Mouse (Mus musculus): ENCODE data around the gene Pigb. TPM values are rescaled to one million over a fixed set of nuclear protein-coding genes. Genes with fewer than 3 reads are reported as not detected.

Gene Pigb
- polyA plus RNA-seq, 1 experiment, result 5.1 TPM

DNA sequence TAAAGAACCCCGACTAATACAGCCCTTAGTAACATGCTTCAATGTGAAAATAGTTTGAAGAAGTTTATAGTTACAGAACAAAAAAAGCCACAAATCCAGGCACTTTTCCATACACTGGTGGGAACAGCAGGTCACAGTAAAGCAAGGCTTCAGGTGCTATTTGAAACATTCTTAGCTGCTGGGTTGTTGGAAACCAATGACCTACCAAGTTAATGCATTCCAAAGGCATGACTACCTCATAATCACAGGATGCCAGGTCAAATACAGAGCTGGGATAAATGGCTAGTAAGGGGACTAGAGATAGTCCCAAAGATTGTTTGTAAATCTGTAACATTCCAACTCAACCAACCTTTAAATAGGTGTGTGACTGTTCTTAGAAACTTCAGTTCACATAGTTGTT is 64.9 kb downstream of the Pigb start:
- Histone ChIP-seq H3K36me3 (ENCODE audit: control insufficient read depth, insufficient read depth, low read length) (no peaks in the 10 kb centered on the region; the same call in 1 of the 2 replicates), H3K4me3 (ENCODE audit: control insufficient read depth, low read depth, low read length) (no peak overlapping the region), H3K27me3 (ENCODE audit: control insufficient read depth, insufficient read depth, low read length) (no peaks in the 10 kb centered on the region), H3K27ac (ENCODE audit: control insufficient read depth, insufficient read depth, low read depth, low read length) (no peak overlapping the region), H3K4me1 (ENCODE audit: control insufficient read depth, insufficient read depth, low read length) (no peaks in the 10 kb centered on the region)
- TF ChIP-seq POLR2A (IDR thresholded peaks at IDR 0.05; ENCODE audit: control insufficient read depth, low read depth, low read length), result no peak
- no peak for TF ChIP-seq CTCF (IDR thresholded peaks at IDR 0.05; ENCODE audit: control insufficient read depth, insufficient read depth, insufficient replicate concordance, low read depth, low read length)

DNA sequence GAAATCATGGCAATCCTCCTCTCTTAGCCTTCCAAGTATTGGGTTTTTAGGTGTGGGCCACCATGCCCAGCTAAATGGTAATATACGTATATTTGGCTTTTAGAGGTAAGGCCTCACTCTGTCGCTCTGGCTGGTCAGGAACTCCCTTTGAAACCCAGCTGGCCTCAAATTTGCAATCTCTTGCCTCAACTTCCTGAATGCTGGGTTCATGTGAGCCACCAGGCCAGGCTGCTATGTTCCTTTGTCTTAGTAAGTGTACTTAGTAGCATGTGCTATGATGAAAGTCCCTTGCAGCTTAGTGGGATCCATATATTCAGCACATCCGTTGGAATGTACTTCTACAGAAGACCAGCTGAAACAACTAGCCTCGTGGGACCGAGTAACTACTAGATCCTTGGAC is 65.4 kb downstream of the Pigb start:
- Histone ChIP-seq H3K27ac (ENCODE audit: control insufficient read depth, insufficient read depth, low read depth, low read length) (no peak overlapping the region), H3K4me3 (ENCODE audit: control insufficient read depth, low read depth, low read length) (no peak overlapping the region), H3K27me3 (ENCODE audit: control insufficient read depth, insufficient read depth, low read length) (no peaks in the 10 kb centered on the region), H3K4me1 (ENCODE audit: control insufficient read depth, insufficient read depth, low read length) (no peaks in the 10 kb centered on the region), H3K36me3 (ENCODE audit: control insufficient read depth, insufficient read depth, low read length) (no peaks in the 10 kb centered on the region; the same call in 1 of the 2 replicates)
- TF ChIP-seq POLR2A (IDR thresholded peaks at IDR 0.05; ENCODE audit: control insufficient read depth, low read depth, low read length), result no peak

- Histone ChIP-seq H3K27ac (ENCODE audit: control insufficient read depth, insufficient read depth, low read depth, low read length) (no peak overlapping the region), H3K4me1 (ENCODE audit: control insufficient read depth, insufficient read depth, low read length) (no peaks in the 10 kb centered on the region), H3K36me3 (ENCODE audit: control insufficient read depth, insufficient read depth, low read length) (no peaks in the 10 kb centered on the region; the same call in 1 of the 2 replicates), H3K4me3 (ENCODE audit: control insufficient read depth, low read depth, low read length) (no peak overlapping the region), H3K27me3 (ENCODE audit: control insufficient read depth, insufficient read depth, low read length) (no peaks in the 10 kb centered on the region)
- TF ChIP-seq CTCF (IDR thresholded peaks at IDR 0.05; ENCODE audit: control insufficient read depth, insufficient read depth, insufficient replicate concordance, low read depth, low read length) (no peak), POLR2A (IDR thresholded peaks at IDR 0.05; ENCODE audit: control insufficient read depth, low read depth, low read length) (no peak)
Measured at GRCm38 (mm10) chr9:72972984-72973383, 67.2 kb downstream of the Pigb start.

GRCm38 (mm10) chr9:72972435-72972834 is 67.7 kb downstream of the Pigb start:
- Histone ChIP-seq H3K4me3 (ENCODE audit: control insufficient read depth, low read depth, low read length) (no peak overlapping the region), H3K27me3 (ENCODE audit: control insufficient read depth, insufficient read depth, low read length) (no peaks in the 10 kb centered on the region), H3K27ac (ENCODE audit: control insufficient read depth, insufficient read depth, low read depth, low read length) (no peak overlapping the region), H3K36me3 (ENCODE audit: control insufficient read depth, insufficient read depth, low read length) (no peaks in the 10 kb centered on the region; the same call in 1 of the 2 replicates), H3K4me1 (ENCODE audit: control insufficient read depth, insufficient read depth, low read length) (no peaks in the 10 kb centered on the region)
- TF ChIP-seq CTCF (IDR thresholded peaks at IDR 0.05; ENCODE audit: control insufficient read depth, insufficient read depth, insufficient replicate concordance, low read depth, low read length), result no peak
- no peak for TF ChIP-seq POLR2A (IDR thresholded peaks at IDR 0.05; ENCODE audit: control insufficient read depth, low read depth, low read length)

DNA sequence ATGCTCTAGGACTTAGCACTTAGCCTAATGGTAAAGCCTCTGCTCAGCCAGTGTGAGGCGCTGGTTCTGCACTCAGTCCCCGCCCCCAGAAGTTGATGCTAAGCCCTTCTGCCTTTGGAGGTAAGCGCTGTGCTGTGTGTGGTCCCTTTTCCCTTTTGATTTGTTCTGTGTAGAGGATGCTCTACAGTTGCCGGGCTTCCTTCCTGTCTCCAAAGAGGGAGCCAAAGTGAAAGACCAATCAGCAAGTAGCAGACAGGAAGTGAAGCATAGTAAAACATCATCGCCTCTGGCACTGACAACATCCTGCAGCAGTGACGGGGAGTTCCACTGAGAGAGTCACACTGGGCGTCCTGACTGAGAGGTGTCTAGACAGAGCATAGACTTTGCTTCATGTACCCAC is 70.3 kb downstream of the Pigb start:
- H3K36me3 ChIP-seq (ENCODE audit: control insufficient read depth, insufficient read depth, low read length), result no peaks in the 10 kb centered on the region; the same call in 1 of the 2 replicates
- no peaks in the 10 kb centered on the region for H3K27me3 ChIP-seq (ENCODE audit: control insufficient read depth, insufficient read depth, low read length)
- no peak overlapping the region for H3K4me3 ChIP-seq (ENCODE audit: control insufficient read depth, low read depth, low read length)
- no peak for TF ChIP-seq CTCF (IDR thresholded peaks at IDR 0.05; ENCODE audit: control insufficient read depth, insufficient read depth, insufficient replicate concordance, low read depth, low read length)
- TF ChIP-seq POLR2A (IDR thresholded peaks at IDR 0.05; ENCODE audit: control insufficient read depth, low read depth, low read length), result no peak
- no peak overlapping the region for H3K27ac ChIP-seq (ENCODE audit: control insufficient read depth, insufficient read depth, low read depth, low read length)
- H3K4me1 ChIP-seq (ENCODE audit: control insufficient read depth, insufficient read depth, low read length), result no peaks in the 10 kb centered on the region

DNA sequence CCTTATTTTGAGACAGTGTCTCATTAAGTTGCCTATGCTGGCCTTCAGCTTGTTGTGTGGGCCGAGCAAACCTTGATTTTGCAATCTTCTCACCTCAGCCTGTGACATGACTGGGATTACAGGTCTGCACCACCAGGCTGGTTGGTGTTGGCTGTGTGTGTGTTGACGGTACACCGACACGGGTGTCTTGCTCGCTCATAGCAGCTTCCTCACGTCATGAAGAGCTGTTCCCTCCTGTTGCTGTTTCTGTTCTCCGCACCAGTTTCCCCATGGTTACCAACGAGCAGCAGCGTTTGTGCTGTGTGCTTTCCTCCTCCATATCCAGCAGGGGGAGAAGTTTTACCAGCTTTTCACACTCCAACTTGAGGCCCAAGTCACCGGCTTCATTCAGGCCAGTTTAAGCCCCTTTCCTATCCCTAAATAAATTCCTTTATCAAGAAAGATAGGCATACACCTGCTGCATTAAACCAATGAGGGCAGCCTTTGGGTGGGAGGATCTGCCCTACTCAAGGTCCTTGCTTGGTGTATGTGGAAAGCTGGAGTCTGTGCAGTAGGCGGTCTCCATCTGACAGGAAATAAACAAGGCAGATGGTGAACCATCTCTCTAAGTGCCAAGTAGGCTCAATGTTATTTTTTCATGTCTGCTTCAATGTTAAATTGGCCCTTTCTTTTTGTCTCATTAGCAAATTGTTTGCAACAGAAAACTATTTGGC is 71.7 kb downstream of the Pigb start:
- Histone ChIP-seq H3K4me1 (ENCODE audit: control insufficient read depth, insufficient read depth, low read length) (no peaks in the 10 kb centered on the region), H3K4me3 (ENCODE audit: control insufficient read depth, low read depth, low read length) (no peak overlapping the region), H3K27me3 (ENCODE audit: control insufficient read depth, insufficient read depth, low read length) (no peaks in the 10 kb centered on the region), H3K36me3 (ENCODE audit: control insufficient read depth, insufficient read depth, low read length) (no peaks in the 10 kb centered on the region; the same call in 1 of the 2 replicates), H3K27ac (ENCODE audit: control insufficient read depth, insufficient read depth, low read depth, low read length) (no peak overlapping the region)
- TF ChIP-seq CTCF (IDR thresholded peaks at IDR 0.05; ENCODE audit: control insufficient read depth, insufficient read depth, insufficient replicate concordance, low read depth, low read length), result peak; percentile 40; the same call in 1 of the 2 replicates
- no peak for TF ChIP-seq POLR2A (IDR thresholded peaks at IDR 0.05; ENCODE audit: control insufficient read depth, low read depth, low read length)

DNA sequence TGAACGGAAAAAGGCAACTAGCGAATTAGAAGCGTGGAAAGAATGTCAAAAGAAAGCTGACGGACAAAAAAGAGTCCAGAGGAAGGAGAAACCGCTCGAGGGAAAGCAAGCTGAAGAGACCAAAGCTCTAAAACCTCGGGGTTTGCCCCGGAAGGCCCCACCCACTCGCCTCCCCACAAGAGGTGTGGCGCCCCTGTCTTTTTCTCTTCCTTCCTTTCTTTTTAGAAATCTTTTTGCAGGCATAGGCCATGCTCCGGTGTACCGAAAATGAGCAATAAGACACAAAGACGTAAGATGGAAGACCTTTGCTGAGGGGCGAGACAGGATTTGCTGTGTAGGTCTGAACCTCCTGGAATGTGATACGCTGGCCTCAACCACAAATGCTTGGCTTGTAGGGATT is 78.2 kb downstream of the Pigb start:
- Histone ChIP-seq H3K27ac (ENCODE audit: control insufficient read depth, insufficient read depth, low read depth, low read length) (no peak overlapping the region), H3K4me3 (ENCODE audit: control insufficient read depth, low read depth, low read length) (no peak overlapping the region)

More for the DNA sequence above, 78.2 kb downstream of the Pigb start:
- TF ChIP-seq CTCF (IDR thresholded peaks at IDR 0.05; ENCODE audit: control insufficient read depth, insufficient read depth, insufficient replicate concordance, low read depth, low read length), result no peak
- TF ChIP-seq POLR2A (IDR thresholded peaks at IDR 0.05; ENCODE audit: control insufficient read depth, low read depth, low read length), result no peak
- Histone ChIP-seq H3K36me3 (ENCODE audit: control insufficient read depth, insufficient read depth, low read length) (peaks cover 1% of the 10 kb centered on the region), H3K4me1 (ENCODE audit: control insufficient read depth, insufficient read depth, low read length) (peaks cover 5% of the 10 kb centered on the region; the same call in 1 of the 2 replicates), H3K27me3 (ENCODE audit: control insufficient read depth, insufficient read depth, low read length) (no peaks in the 10 kb centered on the region)
